Mouse (Mus musculus) adrenal gland, postnatal 4 days (tissue): ENCODE measurements around the gene Cdkn2d. TPM values are rescaled to one million over a fixed set of nuclear protein-coding genes. Genes with fewer than 3 reads are reported as not detected.
A peak's percentile ranks its signal among the peaks of the same experiment; 100 is the strongest.
"Not testable (repeated sequence)": the region's sequence is repeated elsewhere in the genome, so short reads cannot be mapped to it uniquely, and the experiment has no call there.

Experiments used
- DNase-seq, 2 experiments: peaks; one replicate each; pipeline ENCODE4 v3.0.0; 2021 to 2022; ENCODE audit warnings: low spot score in 2 of 2, mixed read lengths in 2 of 2
- long read RNA-seq, 2 experiments: library from polyadenylated mRNA; stranded (forward); transcript quantifications; one replicate each; pipeline ENCODE4 v2.0.0; 2021
- total RNA-seq, 2 experiments: library from RNA; stranded (reverse); gene quantifications; 2 replicates each; pipeline ENCODE4 v1.2.3; 2021

The Cdkn2d gene
- 10 to 100 TPM; 21.9 to 25.6 TPM for total RNA-seq
- long read RNA-seq, experiment 1, transcript Cdkn2d-203 (2 exons, 1,423 nt) = major isoform, 31 of 32 reads
- long read RNA-seq, experiment 1, partial matches to known transcripts = 0 of 32 reads
- long read RNA-seq, experiment 1, other reads (novel, unspliced or antisense) = 1 of 32 reads
- long read RNA-seq, experiment 2, transcript Cdkn2d-203 (2 exons, 1,423 nt) = major isoform, 31 of 35 reads
- long read RNA-seq, experiment 2, partial matches to known transcripts = 0 of 35 reads
- long read RNA-seq, experiment 2, other reads (novel, unspliced or antisense) = 2 of 35 reads

DNA sequence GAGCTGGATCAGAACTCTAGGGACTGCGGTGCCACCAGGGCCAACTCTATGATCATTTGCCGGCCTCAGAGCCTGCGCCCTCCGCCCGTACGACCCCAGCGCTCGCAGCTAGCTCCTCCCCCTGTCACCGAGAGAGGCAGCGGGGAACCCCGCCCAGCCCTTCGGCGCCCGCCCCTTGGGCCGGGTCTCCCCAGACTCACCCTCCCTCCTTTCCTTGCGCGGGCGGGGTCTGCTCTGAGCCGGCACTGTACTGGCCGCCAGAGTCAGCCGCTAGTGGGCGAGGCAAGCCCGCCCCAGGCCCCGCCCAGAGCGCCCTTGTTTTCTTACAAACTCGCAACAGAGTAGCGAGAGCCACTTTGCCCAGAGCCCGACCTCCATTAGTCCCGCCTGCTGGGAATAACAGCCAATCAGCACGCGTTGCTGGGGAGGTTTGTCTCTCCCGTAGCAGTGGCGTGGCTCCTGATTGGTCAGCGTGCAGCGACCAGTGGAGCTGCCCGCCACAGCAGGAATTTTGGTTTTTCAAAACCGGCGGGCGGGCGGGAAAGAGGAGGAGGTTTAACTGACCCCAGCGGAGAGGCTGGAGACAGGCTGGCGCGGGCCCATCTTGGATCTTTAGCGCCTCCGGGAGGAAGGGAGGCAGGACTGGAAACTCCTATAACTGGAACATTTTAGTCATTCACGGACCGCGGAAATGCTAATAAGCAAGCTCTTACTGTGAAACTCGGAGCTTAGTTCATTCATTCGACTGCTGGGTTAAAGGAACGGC, at the start of gene Cdkn2d:
Gene Cdkn2d, minus strand, starts transcription at position 386 of the 766 bp plus-strand sequence.
- DNase-seq = peak; percentile 97 to 100

GRCm38 (mm10) chr9:21340411-21340810, 49.2 kb upstream of the Cdkn2d start:
- no peak for DNase-seq

- DNase-seq = no peak
Observed at GRCm38 (mm10) chr9:21337652-21338051, 46.4 kb upstream of the Cdkn2d start.

GRCm38 (mm10) chr9:21336491-21336890, 45.3 kb upstream of the Cdkn2d start:
- DNase-seq = no peak

GRCm38 (mm10) chr9:21335391-21335790, 44.2 kb upstream of the Cdkn2d start:
- DNase-seq = no peak

- DNase-seq = no peak
Observed at GRCm38 (mm10) chr9:21334747-21335146, 43.5 kb upstream of the Cdkn2d start.

DNA sequence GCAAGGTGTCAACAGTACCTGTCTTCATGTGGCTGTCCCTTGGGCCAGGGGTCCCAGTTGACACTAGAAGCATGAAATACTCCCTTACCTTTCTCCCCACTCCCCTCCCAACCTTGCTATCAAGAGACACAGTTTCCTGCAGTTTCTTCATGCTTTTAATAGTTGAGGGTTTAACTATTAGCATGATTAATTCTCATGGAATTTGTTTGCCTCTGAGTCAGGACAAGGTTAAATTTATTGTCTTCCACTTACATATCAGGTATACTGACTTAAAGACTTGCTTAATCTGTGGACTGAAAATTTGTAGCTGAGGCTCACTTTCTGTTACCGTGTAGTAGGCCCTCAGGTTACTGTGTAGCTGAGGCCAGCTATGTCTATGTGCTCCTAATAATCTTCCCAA, 42.3 kb upstream of the Cdkn2d start:
- DNase-seq = no peak

DNA sequence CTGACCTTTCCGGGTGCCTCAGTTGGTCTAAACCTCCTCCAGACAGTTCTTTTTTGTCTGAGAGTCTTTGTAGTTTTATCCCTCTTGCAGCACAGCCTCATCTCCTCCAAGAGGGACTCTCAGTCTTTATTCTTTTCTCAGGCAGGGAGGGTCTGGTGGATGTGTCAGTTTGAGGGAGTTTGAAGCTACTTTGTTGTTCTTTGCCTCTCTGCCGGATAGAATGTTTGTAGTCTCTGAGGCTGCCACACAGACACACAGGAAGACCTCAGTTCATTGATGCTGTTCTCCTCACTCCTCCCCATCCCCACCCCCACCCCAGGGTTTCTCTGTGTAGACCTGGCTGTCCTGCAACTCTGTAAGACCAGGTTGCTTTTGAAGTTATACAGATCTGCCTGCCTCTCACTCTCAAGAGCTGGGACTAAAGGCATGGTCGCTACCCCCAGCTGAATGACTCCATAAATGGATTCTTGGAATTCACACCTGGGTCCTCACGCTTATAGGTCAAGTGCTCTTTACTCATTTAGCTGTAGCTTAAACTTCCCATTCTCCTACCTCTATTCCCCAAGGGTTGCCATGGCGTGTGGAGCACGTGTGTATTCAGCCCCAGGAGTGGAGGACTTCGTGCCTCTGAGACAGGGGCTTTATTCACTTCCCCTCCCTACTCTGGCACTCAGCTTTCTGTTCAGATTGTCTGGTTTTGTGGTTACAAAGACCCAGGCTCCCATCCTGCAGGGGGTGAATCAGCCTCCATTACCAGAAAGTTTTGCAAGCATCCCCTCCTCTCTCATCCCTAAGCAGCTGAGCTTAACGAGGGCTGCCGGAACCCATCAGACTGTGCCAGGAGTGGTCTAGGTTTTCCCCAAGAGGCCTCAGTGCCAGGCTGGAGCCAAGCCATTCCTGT, 41.2 kb upstream of the Cdkn2d start:
- no peak for DNase-seq

- DNase-seq = no peak
Observed at GRCm38 (mm10) chr9:21331365-21332140, 40.3 kb upstream of the Cdkn2d start.

- DNase-seq = no peak
Observed at GRCm38 (mm10) chr9:21329699-21330289, 38.6 kb upstream of the Cdkn2d start.

DNA sequence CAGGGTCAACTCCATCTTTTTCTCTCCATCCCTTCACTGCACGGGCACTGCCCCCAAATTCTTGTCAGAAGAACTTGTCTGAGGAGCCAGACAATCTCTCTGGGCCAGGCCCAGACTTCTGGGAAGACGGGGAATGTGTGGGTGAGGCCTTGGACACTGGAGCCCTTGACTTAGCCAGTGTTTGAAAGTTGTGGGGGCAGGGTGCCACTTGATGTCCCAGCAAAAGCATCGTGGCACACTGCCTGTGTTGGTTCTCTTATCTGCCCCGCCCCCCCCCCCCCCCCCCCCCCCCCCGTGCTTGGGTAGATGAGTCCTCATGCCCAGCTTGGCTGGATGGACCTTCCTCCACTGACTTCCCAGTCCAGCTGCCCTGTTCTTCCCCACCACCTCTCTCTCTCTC, 37.8 kb upstream of the Cdkn2d start:
- no peak for DNase-seq

GRCm38 (mm10) chr9:21328041-21328440, 36.8 kb upstream of the Cdkn2d start:
- no peak for DNase-seq

DNA sequence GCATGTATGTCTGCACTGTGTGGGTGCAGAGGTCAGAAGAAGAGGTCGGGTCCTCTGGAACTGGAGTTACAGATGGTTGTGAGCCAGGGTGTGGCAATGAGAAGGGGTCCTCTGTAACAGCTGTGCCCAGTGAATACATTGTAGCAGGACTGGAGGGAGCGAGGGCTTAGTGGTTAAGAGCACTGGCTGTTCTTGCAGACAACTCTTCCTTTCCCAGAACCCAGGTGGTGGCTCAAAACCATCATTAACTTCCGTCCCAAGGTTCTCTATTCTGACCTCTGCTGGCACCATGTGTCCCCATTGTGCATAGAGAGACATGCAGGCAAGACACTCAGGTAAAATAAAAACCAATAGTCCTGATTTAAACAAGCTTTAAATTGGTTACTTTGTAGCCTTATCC, 36.4 kb upstream of the Cdkn2d start:
- no peak for DNase-seq

DNA sequence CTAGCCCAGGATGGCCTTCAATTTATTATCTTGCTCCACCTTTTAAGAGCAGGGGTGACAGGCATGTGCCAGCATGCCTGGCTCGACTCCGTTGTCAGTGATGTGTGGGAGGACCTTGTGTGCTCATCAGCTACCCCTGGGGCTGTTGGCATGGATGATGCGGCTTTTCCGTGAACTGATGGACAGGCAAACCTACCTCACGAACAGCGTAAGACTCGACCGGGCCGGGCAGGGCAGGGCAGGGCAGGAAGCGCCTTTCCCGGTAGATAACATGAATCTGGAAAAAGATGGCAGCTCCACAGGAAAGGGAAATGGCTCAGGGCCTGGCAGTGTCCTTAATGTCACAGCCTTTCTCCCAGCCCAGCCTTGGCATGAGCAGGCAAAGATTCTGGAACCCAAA, 33.1 kb upstream of the Cdkn2d start:
- DNase-seq = no peak

DNA sequence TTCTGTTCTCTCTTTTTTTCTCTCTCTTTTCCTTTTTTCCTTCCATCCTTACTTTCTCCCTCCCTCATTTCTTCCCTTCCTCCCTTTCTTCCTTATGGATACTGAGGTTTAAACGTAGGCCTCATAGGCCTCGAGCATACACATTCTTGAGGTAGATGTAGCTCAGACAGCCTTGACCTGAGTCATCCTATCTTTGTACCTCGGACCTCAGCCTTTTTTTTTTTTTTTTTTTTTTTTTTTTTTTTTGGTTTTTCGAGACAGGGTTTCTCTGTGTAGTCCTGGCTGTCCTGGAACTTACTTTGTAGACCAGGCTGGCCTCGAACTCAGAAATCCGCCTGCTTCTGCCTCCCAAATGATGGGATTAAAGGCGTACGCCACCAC, 31.7 kb upstream of the Cdkn2d start:
- not testable (repeated sequence) for DNase-seq

- DNase-seq = no peak
Observed at GRCm38 (mm10) chr9:21322211-21322916, 31.2 kb upstream of the Cdkn2d start.

DNA sequence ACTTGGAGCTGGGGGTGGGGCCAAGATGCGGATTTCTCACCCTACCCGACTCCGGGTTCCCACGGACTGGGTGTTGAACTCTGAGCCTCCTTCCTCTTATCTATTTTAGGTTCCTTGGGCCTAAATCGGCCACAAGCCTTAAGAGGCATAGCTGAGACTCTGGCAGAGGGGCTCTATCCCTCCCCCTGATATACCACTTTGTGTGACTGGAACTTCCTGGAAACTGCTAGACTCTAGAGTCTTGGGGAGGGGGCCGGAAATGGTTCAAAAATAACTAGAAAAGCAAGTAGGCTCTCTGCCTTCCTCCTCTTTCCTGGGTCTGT, 30.3 kb upstream of the Cdkn2d start:
- no peak for DNase-seq

GRCm38 (mm10) chr9:21320619-21321512, 29.7 kb upstream of the Cdkn2d start, which contains the start of gene Slc44a2:
TSS of gene Slc44a2 (plus strand) at chr9:21320698.
- DNase-seq = peak; percentile 71 to 73

- DNase-seq = no peak
Observed at GRCm38 (mm10) chr9:21320280-21320618, 29.0 kb upstream of the Cdkn2d start.
